Mouse (Mus musculus) heart, adult 8-10 months (tissue): ENCODE measurements at regions not wholly inside any gene's neighbourhood (a gene's known extent, or its start where the extent isn't known, plus 50 kb on each side); places are given as distances from the start of the nearest gene placed in this dataset.

Experiments
- DNase-seq: peaks from one replicate; pipeline ENCODE4 v3.0.0; 2022; ENCODE audit warnings: low spot score

DNA sequence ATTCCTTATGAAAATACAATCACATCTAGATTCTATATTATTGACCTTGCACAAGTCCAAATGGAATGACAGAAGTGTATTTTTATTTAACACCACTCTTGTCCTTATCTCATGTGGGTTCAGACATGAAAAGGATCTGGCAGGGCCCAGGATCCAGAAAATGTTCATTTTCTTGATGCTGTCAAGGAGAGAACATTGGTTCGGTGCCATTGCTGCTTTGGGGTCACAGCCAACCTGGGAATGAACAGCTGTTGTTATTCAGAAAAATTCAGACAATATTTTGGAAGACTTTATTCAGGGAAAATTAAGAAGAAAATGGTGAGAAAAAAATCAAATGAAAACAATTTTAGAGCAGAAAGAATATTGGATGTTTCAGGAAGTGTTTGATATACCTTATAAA, 590.0 kb downstream of the Iqcm start:
- DNase-seq, result peak; percentile 6

DNA sequence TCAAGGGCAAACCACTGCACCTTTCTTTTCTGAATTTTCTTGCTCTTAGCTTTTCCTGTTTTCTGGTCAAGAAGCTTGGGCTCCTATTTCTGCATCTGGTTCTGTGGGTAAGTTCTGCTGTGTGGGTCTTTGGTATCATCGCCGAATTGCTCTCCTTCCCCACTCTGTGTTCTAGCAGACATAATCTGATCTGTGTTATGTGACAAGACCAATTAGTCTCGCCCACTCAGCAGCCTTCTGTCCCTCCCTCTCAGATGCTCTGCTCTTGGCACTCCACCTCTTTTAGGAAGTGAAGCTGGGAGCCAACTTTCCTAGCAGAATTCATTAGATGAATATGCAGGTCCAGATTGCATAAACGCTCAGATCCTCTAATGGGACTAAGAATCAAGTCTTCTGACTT, 603.5 kb downstream of the Iqcm start:
- DNase-seq, result no peak

DNA sequence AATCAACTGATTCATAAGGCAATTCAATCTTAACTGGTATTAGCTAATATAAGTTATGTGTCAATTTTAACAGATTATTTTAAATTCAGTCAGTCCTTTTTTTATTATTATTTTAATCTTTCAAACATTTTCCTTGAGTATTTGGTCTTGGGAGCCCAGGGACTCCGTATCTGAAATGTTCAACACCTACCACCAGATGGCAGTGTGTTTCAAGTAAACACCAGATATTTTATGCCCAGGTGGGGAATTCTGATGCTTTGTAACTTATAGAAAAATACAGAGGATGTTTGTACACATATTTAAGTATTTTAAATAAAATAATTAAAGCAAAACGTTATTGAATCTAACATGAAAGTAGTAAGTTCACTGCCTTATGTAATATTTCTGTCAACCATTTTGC, 619.2 kb downstream of the Iqcm start:
- peak; percentile 14 for DNase-seq

DNA sequence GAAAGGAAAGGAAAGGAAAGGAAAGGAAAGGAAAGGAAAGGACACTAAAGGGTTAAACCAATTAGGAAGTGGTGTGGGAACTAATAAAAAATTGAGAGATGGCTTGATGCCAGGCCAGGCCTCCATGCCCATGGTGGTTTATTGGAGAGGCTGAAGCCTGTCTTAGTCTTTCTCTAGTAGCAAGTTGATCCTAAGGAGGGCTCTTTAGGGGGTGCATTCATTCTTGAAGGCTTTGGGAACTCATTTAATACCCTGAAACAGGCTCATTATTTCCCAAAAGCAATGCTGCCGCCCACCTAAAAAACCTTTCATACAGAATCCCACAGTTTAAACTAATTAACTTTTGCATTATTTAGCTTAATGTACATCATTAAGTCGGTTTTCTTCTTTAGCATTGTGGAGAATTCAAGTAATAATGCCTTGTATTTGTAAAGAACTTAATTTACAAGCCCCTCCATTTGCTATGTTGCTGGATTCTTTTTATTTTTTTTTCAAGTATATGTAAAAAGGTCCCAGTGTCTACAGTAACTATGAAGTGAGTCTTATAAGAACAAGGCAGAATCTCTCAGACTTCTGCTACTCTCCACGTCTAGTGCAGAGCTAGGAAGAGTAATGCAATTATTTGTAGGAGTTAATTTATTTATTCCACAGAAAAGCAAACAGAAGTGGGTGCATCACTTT, 624.3 kb downstream of the Iqcm start:
- DNase-seq, result no peak

DNA sequence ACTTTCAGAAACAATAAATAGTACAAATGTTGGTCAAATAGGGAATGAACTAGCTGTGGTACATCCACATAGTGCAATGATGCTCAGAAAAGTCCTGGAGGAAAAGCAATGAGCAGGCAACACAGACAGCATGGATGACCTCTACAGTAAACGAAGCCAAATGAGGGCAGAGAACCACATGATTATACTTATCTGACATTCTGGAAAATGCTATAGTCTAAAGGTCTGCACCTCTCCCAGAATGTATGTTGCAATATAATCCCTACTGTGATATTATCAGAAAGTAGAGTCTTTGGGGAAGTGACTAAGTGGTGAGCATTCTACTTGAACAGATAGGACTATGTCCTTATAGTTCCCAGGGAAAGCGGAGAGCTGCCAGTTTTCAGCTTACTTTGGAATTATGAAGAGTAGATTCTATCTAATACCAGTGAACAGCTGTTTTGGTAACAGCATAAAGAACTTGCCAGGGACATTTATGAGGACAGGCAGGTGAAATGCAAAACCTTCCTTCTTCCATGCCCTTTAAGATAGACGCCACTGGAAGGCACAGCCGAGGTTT, 672.2 kb downstream of the Iqcm start:
- no peak for DNase-seq

DNA sequence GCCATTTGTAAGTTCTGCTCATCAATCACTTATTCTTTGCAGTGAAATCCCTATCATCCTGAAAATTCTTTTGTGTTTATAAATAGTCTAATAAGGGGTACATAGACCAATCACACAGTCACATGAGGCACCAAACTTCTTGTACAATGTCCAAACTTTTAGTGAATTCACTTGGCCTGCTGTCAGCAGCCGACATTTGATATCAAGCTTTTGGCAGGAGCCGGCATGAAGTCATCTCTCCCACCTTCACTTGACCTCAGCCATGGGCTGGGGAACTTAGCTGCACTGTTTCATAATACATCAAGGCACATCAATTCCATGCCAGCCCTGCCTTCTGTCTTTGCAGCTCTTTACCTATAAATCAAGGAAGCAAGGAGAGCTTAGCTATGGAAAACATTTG, 679.0 kb downstream of the Iqcm start:
- peak; percentile 68 for DNase-seq

DNA sequence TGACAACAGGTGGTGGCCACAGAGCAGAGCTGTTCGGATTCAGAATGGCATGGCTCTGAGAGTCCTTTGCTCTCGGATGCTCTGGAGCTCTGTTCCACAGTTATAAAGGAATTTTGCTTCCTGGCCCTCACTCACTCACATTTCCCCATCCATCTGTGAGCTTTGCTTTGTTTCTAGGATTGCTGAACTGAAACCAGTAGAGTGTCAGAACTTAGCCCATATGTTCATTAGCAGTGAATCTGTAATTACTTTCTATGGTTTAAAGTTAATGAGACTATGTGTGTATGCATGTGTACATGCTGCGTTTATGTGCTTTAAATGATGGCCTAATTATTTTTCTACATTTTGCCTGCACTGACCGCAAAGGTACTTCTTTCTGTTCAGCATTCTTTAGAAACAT, 688.7 kb downstream of the Iqcm start:
- no peak for DNase-seq

DNA sequence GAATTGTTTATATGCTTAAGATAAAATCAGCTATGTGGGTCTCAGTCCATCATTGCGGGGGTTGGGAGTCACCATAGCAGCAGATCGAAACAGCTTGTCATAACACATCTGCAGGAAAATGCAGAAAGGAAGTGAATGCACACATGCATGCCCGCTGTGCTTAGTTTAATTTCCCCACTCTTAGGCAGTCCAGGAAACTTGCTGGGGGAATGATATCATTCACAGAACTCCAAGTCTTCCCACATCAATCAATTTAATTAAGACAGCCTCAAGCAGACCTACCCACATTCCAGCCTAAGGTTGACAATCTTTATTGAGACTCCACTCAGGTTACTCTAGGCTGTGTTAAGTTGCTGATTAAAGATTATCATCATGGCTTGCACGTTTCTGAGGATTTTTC, 700.2 kb downstream of the Iqcm start:
- DNase-seq, result no peak

DNA sequence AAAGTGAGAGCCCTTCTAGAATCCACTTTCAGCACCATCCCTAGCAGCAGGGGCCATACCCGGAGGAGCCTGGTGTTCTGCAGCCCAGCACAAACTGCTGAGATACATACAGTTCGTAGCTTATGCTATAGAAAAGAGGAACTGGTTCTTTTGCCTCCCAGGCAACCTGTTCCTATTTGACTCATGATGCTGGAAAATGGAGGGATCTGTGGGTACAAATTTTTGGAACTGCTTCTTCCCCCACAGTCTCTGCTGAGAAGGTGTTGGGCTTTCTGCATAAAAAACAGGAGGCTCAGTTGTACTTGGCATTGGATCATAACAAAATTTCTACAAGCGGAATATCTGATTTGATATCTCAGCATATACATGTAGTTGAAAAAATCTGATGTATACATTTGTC, 716.7 kb upstream of the Nr3c2 start:
- no peak for DNase-seq

DNA sequence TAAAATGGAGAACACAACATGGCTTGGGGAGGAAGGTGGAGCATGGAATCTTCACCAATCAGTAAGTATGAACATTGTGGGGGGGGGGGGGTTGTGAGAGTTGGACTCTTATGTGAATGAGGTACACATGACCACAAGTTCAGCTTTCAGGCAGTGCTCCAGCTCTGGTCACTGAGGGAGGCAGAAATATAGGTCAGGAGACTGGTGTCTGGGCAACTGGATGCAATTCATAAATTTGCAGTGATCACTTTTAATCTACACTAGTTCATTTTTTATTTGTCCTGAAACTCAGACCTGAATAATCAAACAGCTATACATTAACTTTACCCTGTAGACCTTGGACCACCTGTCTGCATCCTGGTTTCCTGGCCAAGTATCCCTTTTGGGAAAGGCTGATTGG, 715.4 kb upstream of the Nr3c2 start:
- DNase-seq, result no peak

DNA sequence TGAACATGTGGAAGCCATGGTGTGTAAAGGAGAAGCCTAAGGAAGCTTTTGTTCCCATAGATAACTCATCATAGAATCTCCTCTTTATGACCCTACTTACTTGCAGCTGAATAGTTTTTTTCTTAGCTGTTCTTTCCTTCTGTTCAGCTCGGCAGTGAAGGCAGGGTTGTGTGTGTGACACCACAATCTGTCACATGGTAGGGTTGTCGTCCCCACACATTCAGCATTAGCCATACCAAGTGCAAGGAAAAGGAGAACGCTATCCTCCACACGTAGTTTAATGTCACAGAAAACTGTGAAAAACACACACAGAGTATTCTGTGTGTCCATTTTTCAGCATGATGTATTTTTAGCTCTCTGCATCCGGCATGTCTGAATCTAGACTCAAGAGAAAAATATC, 711.9 kb upstream of the Nr3c2 start:
- DNase-seq, result no peak

DNA sequence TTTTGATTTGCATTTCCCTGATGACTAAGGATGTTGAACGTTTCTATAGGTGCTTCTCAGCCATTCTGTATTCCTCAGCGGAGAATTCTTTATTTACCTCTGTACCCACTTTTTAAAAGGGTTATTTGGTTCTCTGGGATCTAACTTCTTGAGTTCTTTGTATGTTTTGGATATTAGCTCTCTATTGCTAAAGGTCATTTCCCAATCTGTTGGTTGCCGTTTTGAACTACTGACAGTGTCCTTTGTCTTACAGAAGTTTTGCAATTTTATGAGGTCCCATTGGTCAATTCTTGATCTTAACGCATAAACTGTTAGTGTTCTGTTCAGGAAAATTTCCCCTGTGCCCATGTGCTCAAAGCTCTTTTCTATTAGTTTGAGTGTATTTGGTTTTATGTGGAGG, 687.4 kb upstream of the Nr3c2 start:
- no peak for DNase-seq

DNA sequence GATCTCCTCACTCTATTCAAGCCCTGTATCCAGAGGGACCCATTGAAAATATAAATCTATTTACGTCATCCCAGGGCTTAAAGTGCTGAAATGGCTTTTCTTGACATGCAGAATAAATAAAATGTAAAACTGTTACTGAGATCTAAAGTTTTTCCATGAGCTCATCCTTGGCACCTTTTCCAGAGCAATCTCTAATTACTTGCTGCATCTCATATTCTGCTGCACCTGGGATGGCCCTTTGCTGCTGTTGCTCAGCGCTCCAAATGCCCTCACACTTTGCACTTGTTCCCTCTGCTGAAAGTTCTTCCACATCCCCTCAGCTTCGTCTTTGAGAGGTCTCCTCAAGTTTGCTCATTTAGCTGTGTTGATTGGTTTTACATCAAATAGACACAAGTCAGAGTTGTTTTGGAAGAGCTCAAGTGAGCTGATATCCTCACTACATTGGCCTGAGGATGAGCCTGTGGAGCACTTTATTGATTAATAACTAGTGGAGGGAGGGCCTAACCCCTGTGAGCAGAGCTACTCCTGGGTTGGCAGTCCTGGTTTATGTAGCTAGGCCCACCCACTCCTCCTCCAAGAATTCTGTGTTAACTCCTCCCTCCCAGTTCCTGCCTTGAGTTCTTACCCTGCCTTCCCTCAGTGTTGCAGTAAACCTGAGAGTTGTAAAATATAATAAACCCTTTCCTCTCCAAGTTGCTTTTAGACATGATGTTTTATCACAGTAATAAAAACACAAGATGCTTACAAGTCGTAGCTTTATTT, 681.2 kb upstream of the Nr3c2 start:
- no peak for DNase-seq

DNA sequence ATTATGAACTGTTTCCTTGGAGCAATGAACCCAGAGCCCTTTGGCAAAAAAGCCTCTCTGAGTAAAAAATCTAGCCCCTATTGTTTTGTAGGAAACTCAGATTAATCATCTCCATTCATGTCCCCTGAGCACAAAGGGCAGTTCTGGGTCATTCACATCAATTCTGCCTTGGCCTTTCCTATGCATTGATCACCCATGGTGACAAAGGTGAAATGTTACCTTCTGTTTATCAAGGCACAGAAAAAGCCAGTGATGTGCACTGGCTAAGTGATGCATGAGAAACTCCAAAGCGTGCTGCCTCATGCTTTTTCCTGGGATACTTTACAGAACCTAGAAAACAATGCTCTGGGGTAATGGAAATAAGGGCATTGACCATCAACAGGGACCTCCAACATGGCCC, 668.4 kb upstream of the Nr3c2 start:
- DNase-seq, result no peak

DNA sequence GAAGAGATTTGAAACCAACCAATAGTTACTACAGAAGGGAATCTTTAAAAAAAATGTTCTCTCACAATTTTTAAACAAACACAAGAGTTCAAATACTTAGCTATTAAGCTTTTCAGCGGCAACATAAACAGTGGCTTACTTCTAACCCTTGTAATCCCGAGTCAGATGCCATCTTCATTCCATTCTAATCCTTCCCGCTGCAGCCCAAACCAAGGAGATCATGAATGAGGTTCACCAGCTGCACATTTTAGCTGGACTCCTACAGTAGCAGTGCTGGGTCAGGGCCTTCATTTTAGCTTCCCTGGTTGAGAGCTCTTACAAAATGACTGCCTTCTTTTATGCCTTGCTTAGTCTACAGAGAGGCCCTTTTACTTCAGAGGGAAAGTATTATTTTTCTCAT, 650.0 kb upstream of the Nr3c2 start:
- DNase-seq, result no peak

DNA sequence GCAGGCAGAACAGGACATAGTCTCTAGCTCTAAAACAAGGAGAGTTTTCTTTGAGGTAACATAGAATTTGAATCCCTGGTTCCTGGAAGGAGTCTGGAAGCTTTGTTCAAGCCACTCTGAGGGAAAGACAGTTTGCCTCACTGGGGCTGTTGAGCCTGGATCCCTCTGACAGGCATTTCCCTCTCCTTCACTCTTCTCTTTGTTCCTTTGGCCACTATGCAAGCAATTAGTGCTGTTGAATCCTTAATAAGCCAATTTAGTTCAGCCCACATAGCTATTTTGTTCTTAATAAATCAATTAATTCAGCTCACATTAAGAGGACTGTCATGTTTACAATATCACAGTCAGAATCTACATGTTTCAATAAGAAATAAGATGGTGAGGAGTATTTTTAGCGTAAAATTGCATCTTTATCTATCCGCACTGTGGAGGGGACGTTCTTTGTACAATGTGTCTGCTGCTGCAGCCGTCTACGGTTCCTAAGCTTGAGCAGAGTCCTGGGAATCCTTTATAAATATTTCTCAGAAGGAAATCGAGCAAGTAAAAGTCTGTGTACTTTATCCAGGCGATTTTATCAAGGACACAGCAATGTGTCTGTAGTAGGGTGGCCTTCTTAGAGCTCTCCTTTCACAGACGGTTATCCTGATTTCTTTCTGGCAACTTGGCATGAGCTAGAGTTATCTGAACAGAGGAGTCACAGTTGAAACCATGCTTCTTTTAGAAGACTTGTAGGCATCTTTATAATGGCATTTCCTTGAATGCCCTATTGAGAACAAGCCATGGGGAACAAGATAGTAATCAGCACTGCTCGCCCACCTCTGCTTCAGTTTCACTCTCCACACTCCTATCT, 646.9 kb upstream of the Nr3c2 start:
- no peak for DNase-seq
